Mouse (Mus musculus): ENCODE results near the gene Thada.
"Not testable (repeated sequence)": the region's sequence is repeated elsewhere in the genome, so short reads cannot be mapped to it uniquely, and the experiment has no call there.

Thada gene

DNA sequence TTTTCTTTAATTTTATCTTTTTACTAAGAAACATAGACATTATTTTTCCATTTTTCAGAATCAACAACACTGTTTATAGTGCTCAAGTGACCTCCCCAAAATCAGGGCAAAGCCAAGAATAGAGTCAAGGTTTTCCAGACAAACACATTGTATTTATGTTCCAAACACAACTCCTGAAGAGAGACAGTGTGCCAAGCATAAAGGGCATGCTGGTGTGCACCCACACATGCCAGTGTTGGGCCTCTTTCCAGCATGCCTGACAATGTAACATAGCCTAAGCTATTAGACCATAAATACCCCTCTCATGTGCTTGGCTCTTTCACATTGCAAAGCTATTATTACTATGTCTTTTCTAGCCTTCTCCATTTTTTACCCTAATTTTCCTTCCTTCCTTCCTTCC, 205.8 kb downstream of the Thada start:
- no peak for DNase-seq (ENCODE audit: low read depth)

DNA sequence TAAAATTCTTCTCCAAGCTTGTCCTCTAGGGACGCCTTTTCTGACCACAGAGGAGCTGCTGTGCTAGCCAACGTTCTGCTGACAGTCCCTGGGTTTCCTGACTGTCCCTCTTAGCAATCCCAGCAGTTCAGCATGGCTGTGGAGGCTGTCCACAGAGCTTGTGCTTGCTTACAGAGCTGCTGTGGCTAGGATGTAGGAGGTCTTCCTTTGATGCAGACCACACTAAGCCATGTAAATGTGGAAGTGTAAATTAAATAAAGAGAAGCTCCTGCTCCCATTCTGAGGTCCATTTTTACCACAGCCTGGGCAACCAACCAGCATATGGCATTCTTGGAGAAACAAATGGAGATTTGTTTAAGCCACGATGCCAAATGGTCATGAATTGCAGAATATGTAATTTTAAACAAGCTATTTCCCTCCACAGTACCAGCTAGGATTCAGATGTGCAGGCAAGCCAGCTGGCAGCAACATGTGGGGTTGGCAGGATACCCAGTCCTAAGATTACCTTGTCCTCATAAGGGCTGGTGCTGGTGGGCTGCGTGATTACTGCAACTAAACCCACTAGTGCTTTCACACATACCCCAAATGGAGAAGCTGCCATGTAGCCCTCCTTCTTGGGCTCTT, 207.3 kb downstream of the Thada start:
- no peak for DNase-seq (ENCODE audit: low read depth)

DNA sequence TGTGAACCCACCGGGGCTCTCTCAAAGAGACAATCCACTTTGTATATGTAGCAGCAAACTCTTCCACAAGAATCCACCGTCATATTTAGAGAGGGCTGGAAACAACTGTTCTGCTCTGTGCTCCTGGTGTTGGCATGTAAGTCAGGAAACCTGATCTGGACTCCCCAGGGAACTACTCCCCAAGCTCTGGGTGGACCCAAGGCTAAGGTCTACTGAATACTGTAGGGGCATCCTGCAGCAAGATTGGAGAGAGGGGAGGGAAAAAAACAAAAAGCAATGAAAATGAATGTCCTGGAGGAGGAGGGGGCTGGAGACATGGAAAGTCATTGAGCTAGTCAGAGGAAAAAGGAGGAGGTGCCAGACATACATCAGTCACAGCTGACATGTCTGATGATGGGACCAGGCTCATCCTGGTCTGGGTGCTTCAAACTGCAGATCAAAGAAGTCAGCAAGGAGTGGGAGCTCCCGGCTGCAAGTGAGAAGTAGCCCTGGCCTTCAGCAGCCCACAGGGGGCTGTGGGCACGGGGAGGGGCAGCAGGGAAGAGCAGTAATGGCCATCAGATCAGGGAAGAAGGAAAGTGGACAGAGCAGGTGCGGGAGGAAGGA, 208.0 kb downstream of the Thada start:
- no peak for DNase-seq (ENCODE audit: low read depth)

DNA sequence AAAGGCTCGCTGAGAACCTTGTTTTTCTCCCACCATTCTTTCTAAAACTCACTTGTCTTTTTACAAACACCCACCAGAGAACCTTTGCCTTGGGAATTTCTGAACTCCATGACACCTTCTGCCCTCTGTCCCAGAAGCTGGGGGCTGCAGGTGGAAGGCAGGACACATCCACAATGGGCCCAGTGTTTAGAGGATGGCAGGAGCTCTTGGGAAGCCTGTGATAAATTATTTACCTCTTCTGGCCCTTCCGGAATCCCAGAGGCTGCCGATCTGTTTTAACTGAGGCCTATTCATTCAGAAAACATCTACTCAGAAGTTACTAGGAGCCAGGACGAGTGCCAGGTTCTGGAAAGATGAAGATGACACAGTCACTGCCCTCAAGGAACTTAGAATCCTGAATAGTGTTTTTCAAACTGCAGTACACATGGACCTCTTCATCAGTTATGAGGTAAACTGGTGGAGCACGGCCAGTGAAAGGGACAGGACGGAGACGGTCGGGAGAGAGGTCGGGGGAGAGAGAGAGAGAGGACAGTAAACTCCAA, 209.7 kb downstream of the Thada start:
- no peak for DNase-seq (ENCODE audit: low read depth)

DNA sequence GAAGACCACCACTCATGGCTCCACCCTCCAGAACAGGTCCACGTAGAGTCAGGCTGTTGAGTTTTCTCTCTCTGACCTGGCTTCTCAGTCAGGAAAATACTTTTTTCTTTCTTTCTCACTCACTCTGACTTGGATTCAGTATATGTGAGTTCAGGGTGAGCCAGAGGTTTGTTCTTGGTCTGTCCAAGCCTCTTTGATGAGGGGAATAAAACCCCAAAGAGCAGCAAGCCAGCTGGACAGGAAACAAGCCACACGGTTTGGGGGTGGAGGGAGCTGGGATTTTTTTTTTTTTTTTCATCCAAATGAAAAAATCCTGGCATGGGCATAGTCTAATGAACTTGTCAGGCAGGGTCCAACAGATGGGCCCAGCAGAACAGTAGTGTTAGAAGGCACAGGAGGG, 210.2 kb downstream of the Thada start:
- no peak for DNase-seq (ENCODE audit: low read depth)

DNA sequence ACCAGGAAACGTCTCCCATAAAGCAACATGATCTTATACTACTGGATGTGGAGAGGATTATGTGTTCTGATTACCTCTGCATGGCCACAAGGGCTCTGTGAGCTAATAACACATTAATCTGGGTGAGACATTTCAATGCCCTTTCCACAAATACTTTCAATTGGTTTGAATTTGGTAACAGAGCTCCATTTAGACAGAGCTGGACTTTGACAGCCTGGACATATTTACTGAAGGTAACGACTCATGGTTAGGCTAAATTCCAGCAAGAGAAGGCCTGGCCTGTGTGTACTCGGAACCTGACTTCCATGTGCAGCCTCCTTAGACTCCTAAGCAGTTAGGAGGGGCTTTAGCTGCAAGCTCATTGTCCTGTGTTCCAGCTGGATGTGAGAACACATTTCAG, 214.6 kb downstream of the Thada start:
- no peak for DNase-seq (ENCODE audit: low read depth)

DNA sequence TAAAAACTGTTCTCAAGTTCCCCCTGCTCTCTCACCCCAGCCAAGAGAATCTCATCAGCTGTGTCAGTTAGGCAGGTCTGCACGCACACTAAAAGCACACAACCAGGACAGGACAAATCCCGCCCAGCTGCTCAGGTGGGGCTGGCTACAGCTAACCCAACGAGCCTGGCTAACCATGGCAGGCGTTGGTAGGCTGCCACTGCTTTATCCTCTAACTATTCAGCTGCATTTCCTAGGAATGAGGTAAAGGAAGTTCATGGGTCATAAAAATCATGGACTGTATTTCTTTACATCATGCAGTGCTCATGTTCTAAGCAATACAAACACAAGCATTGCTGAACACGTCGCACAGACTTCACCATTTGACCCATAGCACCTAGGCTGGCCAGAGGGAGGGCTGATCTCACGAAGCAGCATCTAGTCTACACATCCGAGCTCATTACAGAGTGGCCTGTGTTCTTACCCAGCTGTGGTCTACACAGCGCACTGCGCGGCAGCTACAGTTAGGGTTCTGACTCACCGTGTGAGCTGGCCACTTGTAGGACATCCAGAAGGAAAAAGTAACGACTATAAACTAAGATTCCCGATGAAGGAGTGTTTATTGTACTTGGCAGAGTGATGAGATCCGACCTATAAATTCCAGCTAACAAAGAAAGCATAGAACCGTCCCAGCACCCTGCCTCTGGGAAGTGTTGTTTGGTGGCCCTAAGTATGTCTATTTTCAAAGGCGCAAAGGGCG, 221.7 kb downstream of the Thada start:
- no peak for DNase-seq (ENCODE audit: low read depth)

DNA sequence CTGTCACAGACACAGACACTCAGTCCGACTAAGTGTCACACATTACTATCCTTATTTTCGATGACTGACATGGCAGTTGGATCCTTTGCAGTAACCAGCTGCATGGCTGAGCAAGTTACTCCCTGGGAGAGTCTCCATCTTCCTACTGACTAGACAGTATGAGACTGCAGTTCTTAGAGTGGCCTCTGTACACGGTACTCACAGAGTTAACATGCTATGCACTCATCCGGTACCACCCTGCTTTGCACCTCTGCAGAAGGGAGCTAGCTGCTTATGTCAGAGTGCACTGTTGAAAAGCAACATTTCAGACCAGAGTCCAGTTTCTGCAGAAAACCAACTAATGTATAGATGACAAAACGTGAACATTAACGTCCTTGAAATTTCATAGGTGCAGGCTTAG, 222.2 kb downstream of the Thada start:
- no peak for DNase-seq (ENCODE audit: low read depth)

DNA sequence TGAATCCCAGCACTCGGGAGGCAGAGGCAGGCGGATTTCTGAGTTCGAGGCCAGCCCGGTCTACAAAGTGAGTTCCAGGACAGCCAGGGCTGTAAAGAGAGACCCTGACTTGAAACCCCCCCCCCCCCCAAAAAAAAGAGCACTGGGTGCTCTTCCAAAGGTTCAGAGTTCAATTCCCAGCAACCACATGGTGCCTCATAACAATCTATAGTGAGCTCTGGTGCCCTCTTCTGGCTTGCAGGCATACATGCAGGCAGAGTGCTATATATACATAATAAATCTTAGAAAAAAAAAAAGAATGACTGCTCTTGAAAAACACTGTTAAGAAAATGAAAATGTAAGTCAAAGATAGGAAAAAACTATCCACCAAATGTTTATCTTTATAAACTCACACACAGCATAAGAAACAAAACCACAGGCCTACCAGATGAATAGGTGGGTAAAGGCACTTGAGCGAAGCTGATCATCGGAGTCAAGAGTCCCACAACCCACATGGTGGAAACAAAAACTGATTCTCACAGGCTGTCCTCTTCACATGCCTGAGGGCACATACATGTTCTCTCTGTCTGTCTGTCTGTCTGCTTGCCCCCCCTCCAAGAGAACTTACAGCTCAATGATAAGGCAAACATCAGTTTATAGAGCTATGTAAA, 224.6 kb downstream of the Thada start:
- no peak for DNase-seq (ENCODE audit: low read depth)

DNA sequence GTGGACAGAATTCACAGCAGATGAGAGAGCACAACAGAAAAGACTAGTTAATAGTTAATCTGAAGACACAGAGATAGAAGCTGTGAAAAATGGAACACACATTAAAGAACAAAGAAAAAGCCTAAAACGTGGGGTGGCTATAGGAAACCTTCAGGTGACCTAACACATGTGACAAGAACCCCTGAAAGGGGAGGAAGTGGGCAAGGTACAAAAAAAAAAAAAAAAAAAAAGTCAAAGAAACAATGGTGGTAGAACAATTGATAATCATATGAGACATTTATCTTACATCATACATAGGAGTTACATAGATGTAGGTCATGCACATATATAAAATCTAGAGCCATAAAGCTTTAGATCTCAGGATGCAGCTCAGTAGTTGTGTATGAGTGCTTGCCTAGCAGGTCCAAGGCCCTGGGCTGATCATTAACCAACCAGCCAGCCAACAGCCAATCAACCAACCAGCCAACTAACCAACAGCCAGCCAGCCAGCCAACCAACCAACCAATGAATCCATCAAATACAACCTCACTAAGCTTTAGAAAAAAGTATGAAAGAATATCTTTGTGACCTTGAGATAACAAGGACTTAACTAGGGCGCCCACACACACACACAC, 226.2 kb downstream of the Thada start:
- no peak for DNase-seq (ENCODE audit: low read depth)

DNA sequence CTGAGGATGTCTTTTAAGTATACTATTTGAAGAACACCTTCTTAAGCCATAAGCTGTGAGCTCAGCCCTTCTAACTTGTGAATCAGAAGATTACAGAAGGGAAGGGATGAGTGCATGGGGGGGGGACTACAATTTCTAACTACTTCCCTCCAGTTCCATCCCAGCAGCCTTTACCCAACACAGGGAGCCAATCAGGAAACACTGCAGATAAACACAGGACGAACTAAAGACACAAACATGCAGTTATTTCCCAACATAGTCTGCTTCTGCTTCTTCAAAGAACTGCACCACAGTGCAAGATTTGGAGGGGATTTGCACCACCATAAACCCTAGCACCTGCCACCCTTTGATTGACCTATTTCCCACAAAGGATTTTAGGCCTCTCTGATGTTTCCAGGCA, 227.8 kb downstream of the Thada start:
- DNase-seq (ENCODE audit: low read depth), result no peak

DNA sequence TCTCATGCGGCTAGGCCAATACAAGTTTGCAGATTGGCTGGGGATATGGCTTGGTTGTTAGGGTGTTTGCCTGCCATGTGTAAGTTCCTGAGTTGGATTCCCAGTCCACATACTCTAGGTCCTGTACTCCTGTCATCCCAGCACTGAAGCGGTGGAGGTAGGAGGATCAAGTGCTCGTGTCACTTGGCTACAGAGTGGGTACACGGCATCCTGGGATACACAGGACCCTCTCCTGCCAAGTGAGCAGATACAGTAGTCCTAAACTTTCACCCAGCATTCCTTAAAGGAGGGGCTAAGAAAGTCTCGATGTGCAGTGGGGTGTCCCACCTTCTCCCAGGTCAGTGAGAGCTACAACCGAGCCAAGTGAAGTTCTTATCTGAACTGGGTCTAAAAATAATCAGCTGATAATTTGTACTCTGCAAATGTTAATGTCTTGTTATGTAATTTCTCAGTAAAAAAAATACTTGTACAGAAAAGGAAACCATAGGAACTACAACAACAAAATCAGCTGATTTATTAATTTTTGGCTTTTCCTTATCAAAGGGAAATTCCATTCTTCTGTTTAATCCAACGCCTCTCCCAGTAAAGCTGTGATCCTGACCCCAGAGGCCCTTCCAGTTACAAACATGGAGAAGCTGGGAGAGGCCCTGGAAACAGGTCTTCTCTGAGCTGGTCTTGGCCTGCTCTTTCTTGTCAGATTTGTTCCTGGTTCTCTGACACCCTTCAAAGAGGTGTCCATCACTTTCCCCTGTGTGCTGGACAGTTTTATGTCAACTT, 229.0 kb downstream of the Thada start:
- no peak for DNase-seq (ENCODE audit: low read depth)

DNA sequence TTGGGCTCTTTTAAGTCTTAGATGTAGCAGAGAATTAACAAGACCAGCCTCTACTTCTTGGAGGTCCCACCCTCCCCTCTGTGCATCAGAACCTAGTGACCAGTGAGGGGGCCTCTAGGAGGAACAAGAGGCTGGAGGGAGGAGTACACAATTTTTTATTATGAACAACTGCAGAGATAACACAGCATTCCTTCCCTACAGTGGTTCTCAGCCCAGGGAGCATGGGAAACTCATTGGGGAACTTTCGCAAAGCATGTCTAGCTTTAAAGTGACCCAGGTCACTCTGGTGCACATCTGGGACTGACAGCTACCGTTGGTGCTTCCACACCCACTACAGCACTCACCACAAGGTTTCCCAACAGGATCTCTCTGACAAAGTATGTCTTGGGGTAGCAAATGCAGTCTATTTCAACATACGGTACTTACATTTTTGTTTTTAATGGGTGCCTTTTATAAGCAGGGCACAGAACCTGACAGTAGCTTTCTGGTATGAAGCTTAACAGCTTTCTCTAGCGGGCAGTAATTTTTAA, 230.5 kb downstream of the Thada start:
- DNase-seq (ENCODE audit: low read depth), result no peak

DNA sequence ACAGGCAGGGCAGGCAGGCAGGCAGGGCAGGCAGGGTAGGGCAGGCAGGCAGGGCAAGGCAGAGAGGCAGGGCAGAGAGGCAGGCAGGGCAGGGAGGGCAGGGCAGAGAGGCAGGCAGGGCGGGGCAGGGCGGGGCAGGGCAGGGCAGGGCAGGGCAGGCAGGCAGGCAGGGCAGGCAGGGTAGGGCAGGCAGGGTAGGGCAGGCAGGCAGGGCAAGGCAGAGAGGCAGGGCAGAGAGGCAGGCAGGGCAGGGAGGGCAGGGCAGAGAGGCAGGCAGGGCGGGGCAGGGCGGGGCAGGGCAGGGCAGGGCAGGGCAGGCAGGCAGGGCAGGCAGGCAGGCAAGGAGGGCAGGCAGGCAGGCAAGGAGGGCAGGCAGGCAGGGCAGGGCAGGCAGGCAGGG, 231.2 kb downstream of the Thada start:
- not testable (repeated sequence) for DNase-seq (ENCODE audit: low read depth)

DNA sequence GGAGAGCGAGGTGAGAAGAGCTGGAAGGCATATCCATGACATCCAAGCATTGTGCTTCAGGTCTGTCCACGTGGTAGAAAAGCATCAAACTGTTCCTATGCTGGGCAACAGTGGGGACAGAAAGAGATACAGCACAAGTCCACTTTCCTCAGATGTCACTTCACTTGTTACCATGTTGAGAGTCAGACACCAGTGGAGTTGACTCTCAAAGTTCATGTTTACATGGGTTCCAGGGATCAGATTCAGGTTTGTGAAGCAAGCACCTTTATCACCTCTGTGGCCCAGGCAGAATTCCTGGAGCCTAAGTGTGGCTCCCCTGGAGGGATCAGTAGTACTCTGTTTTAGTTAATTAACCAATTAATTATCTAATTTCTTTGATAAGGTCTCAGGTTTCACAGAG, 232.2 kb downstream of the Thada start:
- no peak for DNase-seq (ENCODE audit: low read depth)

DNA sequence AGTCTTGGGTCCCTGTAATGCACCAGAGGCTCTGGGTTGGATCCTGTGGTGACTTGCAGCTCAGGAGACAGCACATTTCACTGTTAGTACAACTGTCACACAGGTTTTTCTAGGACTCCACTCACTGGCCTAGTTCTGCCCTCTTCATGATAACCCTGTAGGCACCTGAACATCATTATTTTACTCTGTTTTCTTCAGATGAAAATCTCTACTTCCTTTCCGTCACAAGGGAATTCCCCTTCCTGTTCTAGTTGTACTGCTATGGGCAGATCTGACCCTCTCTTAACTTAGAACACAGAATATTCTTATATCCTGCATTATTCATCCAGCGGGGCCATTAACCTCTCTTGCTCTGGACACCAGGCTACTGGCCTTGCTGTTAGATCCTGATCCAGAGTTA, 234.6 kb downstream of the Thada start:
- no peak for DNase-seq (ENCODE audit: low read depth)

DNA sequence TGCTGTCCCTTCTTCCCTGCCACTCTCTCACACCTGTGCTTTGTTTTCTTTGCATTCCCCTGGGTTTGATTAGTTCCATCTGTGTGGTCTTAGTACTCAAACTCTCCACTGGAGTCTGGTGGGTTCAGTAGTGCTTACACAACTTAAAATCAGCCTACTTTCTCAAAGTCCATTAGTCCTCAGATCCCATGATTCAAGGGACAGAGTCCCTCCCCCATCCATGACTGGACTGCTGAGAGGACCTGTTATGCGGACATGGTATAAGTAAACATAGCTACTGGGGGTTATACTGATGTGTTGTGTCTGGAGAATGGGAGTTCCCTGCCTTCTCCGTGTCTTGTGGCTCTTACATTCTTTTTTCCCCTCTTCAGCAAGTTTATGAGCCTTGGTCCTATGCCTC, 237.8 kb downstream of the Thada start:
- no peak for DNase-seq (ENCODE audit: low read depth)

DNA sequence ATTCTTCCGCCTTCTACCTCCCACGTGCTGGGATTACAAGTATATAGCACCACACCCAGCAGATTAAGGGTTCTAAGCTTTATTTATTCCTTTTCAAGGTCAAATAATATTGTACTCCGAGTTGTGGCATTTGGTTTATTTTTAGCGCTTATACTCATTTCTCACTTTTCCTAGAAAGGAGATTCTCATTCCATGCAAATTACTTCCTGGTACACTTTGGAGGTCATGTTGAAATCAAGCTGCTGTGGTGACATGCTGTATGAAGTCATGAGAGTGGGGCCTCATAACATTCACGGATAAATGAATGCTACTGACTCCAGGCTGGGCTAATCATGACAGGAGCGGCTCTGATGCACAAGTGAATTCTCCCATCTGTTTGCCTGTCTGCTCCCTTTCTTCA, 239.3 kb downstream of the Thada start:
- DNase-seq (ENCODE audit: low read depth), result no peak

DNA sequence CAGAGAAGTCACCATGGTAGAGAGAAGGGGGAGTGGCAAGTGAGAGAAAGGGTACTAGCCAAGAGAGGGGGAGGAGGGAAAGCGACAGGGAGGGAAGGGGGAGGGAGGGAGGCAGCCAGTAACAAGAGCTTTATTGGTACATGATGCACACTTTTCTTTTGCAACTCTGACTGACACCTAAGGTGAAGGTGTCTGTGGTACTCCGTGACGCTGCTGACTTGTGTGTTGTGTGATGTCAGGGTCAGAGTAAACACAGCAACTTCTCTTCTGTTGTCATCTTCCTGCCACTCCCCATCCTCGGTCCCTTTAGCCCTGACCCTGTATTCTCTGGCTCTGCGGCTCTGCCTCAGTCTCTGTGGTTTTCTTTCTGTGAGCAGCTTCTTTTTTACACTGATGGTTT, 239.8 kb downstream of the Thada start:
- DNase-seq (ENCODE audit: low read depth), result no peak

DNA sequence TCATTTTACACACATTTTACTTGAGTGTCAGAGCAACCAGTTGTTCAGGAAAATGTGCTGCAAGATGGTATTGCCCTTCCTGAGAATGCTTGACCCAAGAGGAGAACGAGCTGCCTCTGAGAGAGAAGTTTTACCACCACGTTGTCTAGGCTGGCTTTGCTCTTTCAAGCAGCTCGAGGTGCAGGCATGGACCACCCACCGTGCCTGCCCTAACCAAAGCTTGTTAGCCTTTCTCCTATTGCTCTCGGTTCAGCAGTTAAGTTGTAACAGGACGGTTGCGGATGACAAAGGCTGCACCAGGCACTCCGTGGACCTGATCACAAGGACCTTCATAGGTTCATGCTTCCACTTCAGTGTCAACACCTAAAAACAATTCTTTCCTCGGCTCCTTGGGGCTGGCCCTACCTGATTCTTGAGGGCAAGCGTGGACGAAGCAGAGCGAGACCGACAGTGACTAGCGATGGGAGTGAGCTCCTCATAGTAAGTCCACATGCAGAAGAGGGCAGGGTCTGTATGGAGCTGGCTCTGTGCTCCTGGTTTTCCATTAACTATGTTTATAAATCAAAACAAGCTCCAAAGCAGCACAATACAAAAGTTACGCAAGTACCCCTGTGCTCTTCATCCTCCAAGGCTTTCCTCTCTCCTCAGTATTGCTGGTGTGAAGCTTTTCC, 241.7 kb downstream of the Thada start:
- DNase-seq (ENCODE audit: low read depth), result no peak

DNA sequence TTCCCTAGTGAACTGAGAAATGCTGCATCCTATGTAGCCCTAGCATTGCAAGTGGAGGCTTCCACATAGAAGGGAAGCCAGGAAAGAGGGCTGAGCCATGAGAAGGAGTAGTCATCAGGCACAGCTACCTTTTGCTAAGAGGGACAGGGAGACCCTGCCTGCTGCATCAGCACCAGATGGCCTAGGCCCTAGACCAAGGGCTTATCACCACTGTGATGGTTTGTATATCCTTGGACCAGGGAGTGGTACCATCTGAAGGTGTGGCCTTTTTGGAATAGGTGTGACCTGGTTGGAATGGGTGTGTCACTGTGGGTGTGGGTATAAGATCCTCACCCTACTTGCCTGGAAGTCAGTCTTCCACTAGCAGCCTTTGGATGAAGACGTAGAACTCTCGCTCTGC, 247.2 kb downstream of the Thada start:
- not testable (repeated sequence) for DNase-seq (ENCODE audit: low read depth)
